ENCODE assay signal across 26 mouse cellular contexts in the genomic region with DNA sequence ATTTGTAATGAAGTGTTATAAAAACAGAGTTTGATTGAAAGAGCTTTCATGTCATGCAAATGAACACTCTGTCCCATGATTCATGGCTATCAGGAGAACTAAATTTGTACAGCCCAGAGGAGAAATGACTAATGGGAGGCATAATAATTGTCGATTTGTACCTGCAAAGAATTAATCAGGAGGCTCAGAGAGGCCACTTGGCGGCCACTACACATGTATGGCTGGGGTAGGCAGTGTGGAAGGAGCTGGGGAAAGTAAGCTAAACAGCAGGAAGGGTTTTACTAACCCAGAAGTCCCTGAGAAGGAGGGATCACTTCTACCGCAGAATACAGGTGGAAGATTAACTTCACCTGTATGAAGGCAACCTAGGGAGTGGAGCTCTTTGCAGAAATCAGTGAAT.
DNase-seq lines count a peak whose midpoint lies in the region; ATAC-seq and TF ChIP-seq lines count a peak whose summit lies in the region.
"Had no signal": no experiment of that assay in that cellular context is flagged by ENCODE, and none has a peak within 500 bp of the region (broad histone marks: within the 10 kb centered on the region; RNA-seq: fewer than 3 reads in every experiment).

No protein-coding gene starts in this region.

- H3K27ac ChIP-seq in hindbrain, embryonic 14.5 days: peak overlapping the region; percentile 38; the same call in 1 of the 2 replicates
- no peak overlapping the region for H3K27ac ChIP-seq in hindbrain, embryonic 10.5 days
- H3K27ac ChIP-seq in neural tube, embryonic 13.5 days (replicated peaks): peak overlapping the region; percentile 75
- H3K27ac ChIP-seq in forebrain, postnatal 0 days (ENCODE audit: low read depth, low read length): no peak overlapping the region
- no peak overlapping the region for H3K27ac ChIP-seq in cerebellum, adult 2 months (ENCODE audit: insufficient read depth, low read length)
- H3K27ac ChIP-seq: embryonic facial prominence, embryonic 10.5 days; embryonic facial prominence, embryonic 15.5 days; limb, embryonic 12.5 days; liver, embryonic 15.5 days; midbrain, embryonic 12.5 days had no signal

- H3K9me3 ChIP-seq in hindbrain, embryonic 14.5 days (ENCODE audit: control insufficient read depth, low read length): no peaks in the 10 kb centered on the region
- H3K9me3 ChIP-seq in hindbrain, embryonic 10.5 days: no peaks in the 10 kb centered on the region
- no peaks in the 10 kb centered on the region for H3K9me3 ChIP-seq in neural tube, embryonic 13.5 days
- H3K9me3 ChIP-seq in forebrain, postnatal 0 days (ENCODE audit: low read length): no peaks in the 10 kb centered on the region
- H3K9me3 ChIP-seq: embryonic facial prominence, embryonic 10.5 days; embryonic facial prominence, embryonic 15.5 days; limb, embryonic 12.5 days; liver, embryonic 15.5 days; midbrain, embryonic 12.5 days had no signal

- no peaks in the 10 kb centered on the region for H3K36me3 ChIP-seq in hindbrain, embryonic 14.5 days (replicated peaks; ENCODE audit: control insufficient read depth, insufficient read depth)
- H3K36me3 ChIP-seq in hindbrain, embryonic 10.5 days: no peaks in the 10 kb centered on the region
- no peaks in the 10 kb centered on the region for H3K36me3 ChIP-seq in neural tube, embryonic 13.5 days
- H3K36me3 ChIP-seq in forebrain, postnatal 0 days (ENCODE audit: insufficient read depth): no peaks in the 10 kb centered on the region
- H3K36me3 ChIP-seq: embryonic facial prominence, embryonic 10.5 days; embryonic facial prominence, embryonic 15.5 days; limb, embryonic 12.5 days; liver, embryonic 15.5 days; midbrain, embryonic 12.5 days had no signal

- H3K4me1 ChIP-seq in hindbrain, embryonic 14.5 days (replicated peaks; ENCODE audit: control insufficient read depth, insufficient read depth, low read length): peaks cover 11% of the 10 kb centered on the region
- no peaks in the 10 kb centered on the region for H3K4me1 ChIP-seq in hindbrain, embryonic 10.5 days (replicated peaks)
- H3K4me1 ChIP-seq in neural tube, embryonic 13.5 days (replicated peaks): peaks cover 16% of the 10 kb centered on the region
- H3K4me1 ChIP-seq in forebrain, postnatal 0 days (ENCODE audit: insufficient read depth): no peaks in the 10 kb centered on the region
- no peaks in the 10 kb centered on the region for H3K4me1 ChIP-seq in cerebellum, adult 2 months (ENCODE audit: control insufficient read depth, insufficient read depth, low read length)
- H3K4me1 ChIP-seq: embryonic facial prominence, embryonic 10.5 days; embryonic facial prominence, embryonic 15.5 days; limb, embryonic 12.5 days; liver, embryonic 15.5 days; midbrain, embryonic 12.5 days had no signal

- H3K9ac ChIP-seq in hindbrain, embryonic 14.5 days: no peak overlapping the region
- no peak overlapping the region for H3K9ac ChIP-seq in neural tube, embryonic 13.5 days
- H3K9ac ChIP-seq in forebrain, postnatal 0 days: no peak overlapping the region
- H3K9ac ChIP-seq: embryonic facial prominence, embryonic 15.5 days; limb, embryonic 12.5 days; liver, embryonic 15.5 days; lung, embryonic 14.5 days; midbrain, embryonic 12.5 days had no signal

- ATAC-seq in hindbrain, embryonic 14.5 days (ENCODE audit: low FRiP score): peak; percentile 14; the same call in 1 of the 2 replicates
- ATAC-seq in neural tube, embryonic 13.5 days (ENCODE audit: low read depth): peak; percentile 80
- peak; percentile 10; the same call in 1 of the 2 replicates for ATAC-seq in forebrain, postnatal 0 days
- ATAC-seq: CD4-positive, CD25-positive, alpha-beta regulatory T cell, adult 4 months; inflammation-experienced regulatory T-cells, adult 6 months had no signal

- H3K4me3 ChIP-seq in hindbrain, embryonic 14.5 days (replicated peaks; ENCODE audit: low read length): no peak overlapping the region
- H3K4me3 ChIP-seq in hindbrain, embryonic 10.5 days: no peak overlapping the region
- no peak overlapping the region for H3K4me3 ChIP-seq in neural tube, embryonic 13.5 days
- no peak overlapping the region for H3K4me3 ChIP-seq in forebrain, postnatal 0 days (ENCODE audit: low read depth, low read length)
- H3K4me3 ChIP-seq in cerebellum, adult 2 months (replicated peaks; ENCODE audit: insufficient read depth, low read depth, low read length): no peak overlapping the region
- H3K4me3 ChIP-seq: embryonic facial prominence, embryonic 10.5 days; embryonic facial prominence, embryonic 15.5 days; limb, embryonic 12.5 days; liver, embryonic 15.5 days; midbrain, embryonic 12.5 days had no signal

- no peak overlapping the region for H3K4me2 ChIP-seq in hindbrain, embryonic 14.5 days (replicated peaks)
- no peak overlapping the region for H3K4me2 ChIP-seq in neural tube, embryonic 13.5 days
- H3K4me2 ChIP-seq in forebrain, postnatal 0 days (ENCODE audit: low read depth): no peak overlapping the region
- H3K4me2 ChIP-seq: embryonic facial prominence, embryonic 15.5 days; heart, embryonic 11.5 days; limb, embryonic 12.5 days; liver, embryonic 15.5 days; lung, embryonic 14.5 days; midbrain, embryonic 12.5 days had no signal

- DNase-seq in hindbrain, embryonic 14.5 days (ENCODE audit: low spot score): no peak
- no peak for DNase-seq in hindbrain, embryonic 10.5 days (ENCODE audit: low spot score)
- no peak for DNase-seq in neural tube, embryonic 10.5 days (ENCODE audit: extremely low spot score, low spot score)
- DNase-seq in forebrain, postnatal 0 days: no peak
- no peak for DNase-seq in lung, postnatal 25 days (ENCODE audit: low spot score)
- DNase-seq in cerebellum, adult 2 months: no peak
- DNase-seq: adrenal gland, postnatal 36 days; cerebellum, adult 18-20 months; gastrocnemius, postnatal 36 days; heart, adult 18-20 months; heart, postnatal 36 days; kidney, adult 11 months; layer of hippocampus, adult 9-11 months; lung, embryonic 14.5 days; lung, postnatal 14 days; right cerebral cortex, postnatal 25 days; thymus, postnatal 14 days had no signal

- no peak for TF ChIP-seq CTCF in forebrain, postnatal 0 days (IDR thresholded peaks at IDR 0.05; ENCODE audit: low read depth)
- TF ChIP-seq CTCF in cerebellum, adult 2 months (IDR thresholded peaks at IDR 0.05; ENCODE audit: borderline replicate concordance, insufficient read depth, low read depth, low read length): no peak

- TF ChIP-seq POLR2A in cerebellum, adult 2 months (IDR thresholded peaks at IDR 0.05; ENCODE audit: borderline replicate concordance, insufficient read depth, low read length): no peak

- 64% methylated on average over 3 of the region's 3 CpGs for WGBS in hindbrain, embryonic 14.5 days
- 77% methylated on average over 3 of the region's 3 CpGs for WGBS in hindbrain, embryonic 10.5 days
- WGBS in neural tube, embryonic 13.5 days: 49% methylated on average over 3 of the region's 3 CpGs
- 35% methylated on average over 3 of the region's 3 CpGs for WGBS in forebrain, postnatal 0 days
- 78% methylated on average over 3 of the region's 3 CpGs for WGBS in cerebellum, adult 2 months

- H3K27me3 ChIP-seq in hindbrain, embryonic 14.5 days (ENCODE audit: control insufficient read depth, insufficient read depth, low read length): no peaks in the 10 kb centered on the region
- H3K27me3 ChIP-seq in hindbrain, embryonic 10.5 days (ENCODE audit: insufficient read depth, poor library complexity, severe bottlenecking): no peaks in the 10 kb centered on the region
- no peaks in the 10 kb centered on the region for H3K27me3 ChIP-seq in neural tube, embryonic 13.5 days
- no peaks in the 10 kb centered on the region for H3K27me3 ChIP-seq in forebrain, postnatal 0 days (ENCODE audit: insufficient read depth, low read length)
- H3K27me3 ChIP-seq in cerebellum, adult 2 months (ENCODE audit: control insufficient read depth, insufficient read depth, low read length): no peaks in the 10 kb centered on the region
- H3K27me3 ChIP-seq: embryonic facial prominence, embryonic 15.5 days; limb, embryonic 12.5 days; liver, embryonic 15.5 days; midbrain, embryonic 12.5 days had no signal

Comparison
In these comparisons a context has a peak if more than half of its experiments do, and no peak if none do; other contexts are left out.
1. H3K27ac ChIP-seq: peak in hindbrain, embryonic 14.5 days (single experiment) and neural tube, embryonic 13.5 days (single experiment); none in hindbrain, embryonic 10.5 days (single experiment), forebrain, postnatal 0 days (single experiment) and cerebellum, adult 2 months (single experiment).
2. ATAC-seq: peak in every context shown above with its lines; median percentile 80 in neural tube, embryonic 13.5 days; 14 in hindbrain, embryonic 14.5 days; 10 in forebrain, postnatal 0 days.